Mouse (Mus musculus): Measurements from ENCODE around the gene Msl1. TPM values are rescaled to one million over a fixed set of nuclear protein-coding genes. Genes with fewer than 3 reads are reported as not detected.
"Not testable (repeated sequence)": the region's sequence is repeated elsewhere in the genome, so short reads cannot be mapped to it uniquely, and the experiment has no call there.

The Msl1 gene
- polyA plus RNA-seq, 1 experiment: 123 TPM

DNA sequence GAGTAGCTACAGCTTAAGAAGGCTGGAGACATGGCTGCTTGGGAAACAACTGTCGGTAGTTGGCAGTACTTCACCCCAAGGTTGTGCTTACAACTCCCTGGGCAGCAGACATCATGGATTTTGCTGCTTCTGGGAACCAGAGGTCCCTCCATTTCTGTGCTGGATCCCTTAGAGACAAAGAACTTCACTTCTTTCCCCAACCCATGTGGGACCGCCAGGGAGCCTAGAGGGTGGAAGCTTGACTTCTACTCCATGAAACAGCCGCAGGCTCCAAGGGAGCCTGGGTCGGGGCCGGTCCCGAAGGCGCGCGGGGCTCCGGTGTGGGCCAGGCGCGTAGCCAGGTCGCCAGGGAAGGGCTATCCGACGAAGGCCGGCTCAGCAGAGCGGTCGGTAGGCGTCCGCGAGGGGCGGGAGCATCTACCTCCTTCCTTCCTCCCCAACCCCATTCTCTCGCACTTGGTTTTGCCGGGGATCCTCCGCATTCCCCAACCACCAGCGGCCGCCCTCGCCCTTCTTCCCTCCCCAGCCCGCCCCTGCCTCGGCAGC, 774 bp upstream of the Msl1 start:
- DNase-seq (ENCODE audit: extremely low spot score in 1 of 2, low spot score in 1 of 2): peak in 1 of 2 experiments; percentile 71

DNA sequence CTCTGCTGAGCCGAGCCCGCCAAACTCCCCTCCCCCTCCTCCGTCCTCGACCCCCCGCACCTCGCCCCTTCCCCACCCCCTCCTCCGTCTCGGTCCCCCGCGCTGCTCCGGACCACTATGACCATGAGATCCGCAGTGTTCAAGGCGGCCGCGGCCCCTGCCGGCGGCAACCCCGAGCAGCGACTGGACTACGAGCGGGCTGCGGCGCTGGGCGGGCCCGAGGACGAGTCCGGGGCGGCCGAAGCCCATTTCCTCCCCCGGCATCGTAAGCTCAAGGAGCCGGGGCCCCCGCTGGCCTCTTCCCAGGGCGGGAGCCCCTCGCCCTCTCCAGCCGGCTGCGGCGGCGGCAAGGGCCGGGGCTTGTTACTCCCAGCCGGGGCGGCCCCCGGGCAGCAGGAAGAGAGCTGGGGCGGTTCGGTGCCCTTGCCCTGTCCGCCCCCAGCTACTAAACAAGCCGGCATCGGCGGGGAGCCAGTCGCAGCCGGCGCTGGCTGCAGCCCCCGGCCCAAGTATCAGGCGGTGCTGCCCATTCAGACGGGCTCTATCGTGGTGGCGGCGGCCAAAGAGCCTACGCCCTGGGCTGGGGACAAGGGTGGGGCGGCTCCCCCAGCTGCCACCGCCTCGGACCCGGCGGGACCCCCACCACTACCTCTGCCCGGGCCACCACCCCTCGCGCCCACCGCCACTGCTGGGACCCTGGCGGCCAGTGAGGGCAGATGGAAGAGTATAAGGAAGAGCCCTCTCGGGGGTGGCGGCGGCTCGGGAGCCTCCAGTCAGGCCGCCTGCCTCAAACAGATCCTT, 598 bp downstream of the Msl1 start:
- peak in 1 of 2 experiments; percentile 32 for DNase-seq (ENCODE audit: extremely low spot score in 1 of 2, low spot score in 1 of 2)

GRCm38 (mm10) chr11:98796515-98797216, 1.4 kb downstream of the Msl1 start:
- peak in 1 of 2 experiments; percentile 84 for DNase-seq (ENCODE audit: extremely low spot score in 1 of 2, low spot score in 1 of 2)

- DNase-seq (ENCODE audit: extremely low spot score in 1 of 2, low spot score in 1 of 2): peak in 1 of 2 experiments; percentile 18
Observed at GRCm38 (mm10) chr11:98797306-98797705, 2.0 kb downstream of the Msl1 start.

GRCm38 (mm10) chr11:98797909-98798308, 2.6 kb downstream of the Msl1 start:
- no peak for DNase-seq (ENCODE audit: extremely low spot score in 1 of 2, low spot score in 1 of 2)

DNA sequence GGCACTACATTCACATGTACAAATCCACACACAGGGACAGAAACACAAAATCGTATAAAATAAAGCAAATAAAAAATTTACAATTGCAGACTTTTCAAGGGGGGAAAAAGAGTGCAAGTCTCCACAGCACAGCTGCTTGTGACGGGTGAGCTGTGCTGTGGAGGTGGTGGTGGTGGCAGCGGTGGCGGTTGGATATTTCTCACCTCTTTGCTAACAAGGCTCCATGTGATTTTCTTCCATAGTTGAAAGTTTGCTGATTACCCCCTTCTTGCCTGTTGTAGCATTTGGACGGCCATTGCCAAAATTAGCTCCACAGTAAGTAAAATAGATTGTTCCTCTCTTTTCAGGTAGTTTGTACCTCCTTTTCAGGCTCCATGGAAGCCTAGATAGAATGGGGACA, 9.3 kb downstream of the Msl1 start, which contains the start of gene Casc3:
TSS of gene Casc3 (plus strand) at position 301 of the 400 bp plus-strand sequence.
- DNase-seq (ENCODE audit: extremely low spot score in 1 of 2, low spot score in 1 of 2): no peak

DNA sequence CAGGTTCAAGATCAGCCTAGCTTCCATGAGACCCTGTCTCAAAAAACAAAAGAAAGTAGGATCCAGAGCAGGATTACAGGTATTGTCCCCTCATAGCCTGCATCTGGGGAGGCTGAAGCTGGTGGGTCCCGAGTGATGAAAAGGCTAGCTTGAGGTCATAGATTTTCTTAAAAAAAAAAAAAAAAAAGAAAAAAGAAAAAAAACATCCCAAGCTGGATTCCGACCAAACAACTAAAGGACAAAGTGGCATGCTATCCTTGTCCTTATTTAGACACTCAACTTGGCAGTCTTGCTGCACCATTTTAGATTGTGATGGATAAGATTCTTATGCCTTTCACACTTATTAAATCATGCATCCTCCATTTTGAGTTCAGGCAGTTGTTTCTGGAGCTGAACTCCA, 13.1 kb downstream of the Msl1 start:
- no peak for DNase-seq (ENCODE audit: extremely low spot score in 1 of 2, low spot score in 1 of 2)

GRCm38 (mm10) chr11:98809457-98810290, 14.4 kb downstream of the Msl1 start:
- DNase-seq (ENCODE audit: extremely low spot score in 1 of 2, low spot score in 1 of 2): peak; percentile 98 to 99

- no peak for DNase-seq (ENCODE audit: extremely low spot score in 1 of 2, low spot score in 1 of 2)
Observed at GRCm38 (mm10) chr11:98810686-98811085, 15.4 kb downstream of the Msl1 start.

DNA sequence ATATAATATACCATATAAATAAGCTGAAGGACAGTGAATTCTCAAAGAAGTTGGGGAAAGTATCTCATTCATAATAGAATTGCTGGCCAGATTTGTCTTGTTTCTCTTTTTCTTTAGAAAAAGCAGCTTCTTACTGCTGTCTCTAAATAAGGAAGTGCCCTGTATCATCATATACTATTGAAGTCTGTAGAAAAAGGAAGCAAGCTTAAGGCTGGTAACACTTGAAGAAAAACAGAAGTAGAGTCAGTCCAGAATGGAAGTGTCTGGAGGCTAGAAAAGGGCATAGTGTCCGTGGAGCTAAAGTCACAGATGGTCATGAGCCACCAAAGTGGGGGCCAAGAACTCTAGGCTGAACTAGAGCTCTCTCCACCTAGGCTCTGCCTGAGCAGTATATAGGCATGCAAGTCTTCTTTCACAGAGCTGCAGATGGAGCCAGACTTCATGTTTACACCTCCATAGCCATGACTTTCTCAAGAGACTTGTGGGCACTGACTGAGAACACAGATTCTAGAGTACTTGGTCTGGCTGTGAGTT, 21.5 kb downstream of the Msl1 start:
- DNase-seq (ENCODE audit: extremely low spot score in 1 of 2, low spot score in 1 of 2): no peak

DNA sequence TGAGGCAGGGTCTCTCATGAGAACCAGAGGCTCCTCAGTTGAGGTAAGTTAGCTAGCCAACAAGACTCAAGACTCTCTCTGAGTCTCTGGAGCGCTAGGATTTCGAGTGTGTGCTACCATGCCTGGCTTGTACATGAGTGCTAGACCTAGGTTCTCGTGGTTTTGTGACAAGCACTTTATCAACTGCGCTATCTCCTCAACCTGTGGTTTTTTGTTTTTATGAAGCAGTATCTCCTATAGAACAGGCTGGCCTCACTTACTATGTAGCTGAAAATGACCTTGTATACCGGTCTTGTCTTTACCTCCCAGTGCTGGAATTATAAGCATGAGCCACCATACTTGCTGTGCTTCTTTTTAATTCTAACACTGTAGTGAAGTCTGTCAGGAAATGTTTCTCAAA, 25.7 kb downstream of the Msl1 start:
- DNase-seq (ENCODE audit: extremely low spot score in 1 of 2, low spot score in 1 of 2): no peak

- not testable (repeated sequence) for DNase-seq (ENCODE audit: extremely low spot score in 1 of 2, low spot score in 1 of 2)
Observed at GRCm38 (mm10) chr11:98826071-98826470, 30.8 kb downstream of the Msl1 start.

- DNase-seq (ENCODE audit: extremely low spot score in 1 of 2, low spot score in 1 of 2): no peak
Observed at GRCm38 (mm10) chr11:98827877-98828276, 32.6 kb downstream of the Msl1 start.

DNA sequence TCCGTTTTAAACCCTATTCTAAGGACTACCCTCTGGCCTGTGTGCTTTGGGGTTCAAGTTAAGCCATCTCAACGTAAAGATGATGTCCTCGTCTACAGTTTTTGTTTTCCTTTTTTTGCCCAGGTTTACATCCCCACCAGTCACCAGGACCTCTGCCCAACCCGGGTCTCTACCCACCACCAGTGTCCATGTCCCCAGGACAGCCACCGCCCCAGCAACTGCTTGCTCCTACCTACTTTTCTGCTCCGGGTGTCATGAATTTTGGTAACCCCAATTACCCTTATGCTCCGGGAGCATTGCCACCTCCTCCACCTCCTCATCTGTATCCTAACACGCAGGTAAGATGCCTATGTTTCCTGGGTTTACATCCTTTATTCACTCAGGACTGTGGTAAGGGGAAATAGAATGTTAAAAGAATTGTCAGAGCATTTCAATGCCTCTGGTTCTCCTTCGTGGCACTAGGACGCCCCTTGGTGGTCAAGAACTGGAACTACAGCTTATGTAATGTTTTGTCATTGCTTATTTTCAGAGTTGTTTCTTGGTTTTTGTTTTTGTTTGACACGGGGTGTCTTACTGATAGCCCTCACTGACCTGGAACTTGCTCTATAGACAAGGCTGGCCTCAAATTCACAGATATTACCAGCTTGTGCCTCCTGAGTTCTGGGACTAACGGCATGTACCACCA, 33.9 kb downstream of the Msl1 start:
- DNase-seq (ENCODE audit: extremely low spot score in 1 of 2, low spot score in 1 of 2): peak in 1 of 2 experiments; percentile 62

DNA sequence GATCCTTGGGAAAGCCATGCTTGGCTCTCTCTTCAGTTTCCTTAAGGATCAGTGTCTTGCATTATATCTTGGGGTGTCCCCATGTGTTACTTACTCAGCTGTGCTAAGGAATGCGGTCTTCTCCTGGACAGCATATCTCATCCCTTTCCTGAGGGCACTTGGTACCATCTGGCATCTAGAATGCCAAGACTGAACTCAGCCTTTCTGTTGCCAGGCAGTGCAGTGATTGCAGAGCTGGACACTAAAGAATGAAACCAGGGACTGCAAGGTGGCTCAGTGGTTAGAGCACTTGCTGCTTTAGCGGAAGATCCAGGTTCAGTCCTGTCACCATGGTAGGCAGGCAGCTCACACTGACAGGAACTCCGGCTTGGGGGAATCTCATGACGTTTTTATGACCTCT, 34.6 kb downstream of the Msl1 start:
- DNase-seq (ENCODE audit: extremely low spot score in 1 of 2, low spot score in 1 of 2): no peak

DNA sequence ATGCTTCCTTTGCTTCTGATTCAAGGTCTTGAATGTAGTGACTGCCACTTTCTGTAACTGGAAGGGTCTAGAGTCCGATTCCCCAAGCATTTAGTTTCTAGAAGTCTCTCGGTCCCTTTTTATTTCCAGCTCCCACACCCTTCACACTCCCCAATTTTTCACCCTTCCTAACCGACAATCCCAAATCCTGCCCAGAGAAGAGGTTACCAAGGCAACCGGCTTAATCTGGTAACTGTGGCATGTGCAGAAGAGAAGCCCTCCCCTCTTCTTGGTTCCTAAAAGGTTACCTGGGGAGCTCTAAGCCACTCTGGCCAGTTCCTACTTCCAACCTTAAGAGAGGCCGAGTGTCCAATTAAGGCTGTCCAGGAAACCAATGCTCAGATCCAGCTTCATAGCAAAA, 40.0 kb downstream of the Msl1 start:
- DNase-seq (ENCODE audit: extremely low spot score in 1 of 2, low spot score in 1 of 2): peak in 1 of 2 experiments; percentile 54

DNA sequence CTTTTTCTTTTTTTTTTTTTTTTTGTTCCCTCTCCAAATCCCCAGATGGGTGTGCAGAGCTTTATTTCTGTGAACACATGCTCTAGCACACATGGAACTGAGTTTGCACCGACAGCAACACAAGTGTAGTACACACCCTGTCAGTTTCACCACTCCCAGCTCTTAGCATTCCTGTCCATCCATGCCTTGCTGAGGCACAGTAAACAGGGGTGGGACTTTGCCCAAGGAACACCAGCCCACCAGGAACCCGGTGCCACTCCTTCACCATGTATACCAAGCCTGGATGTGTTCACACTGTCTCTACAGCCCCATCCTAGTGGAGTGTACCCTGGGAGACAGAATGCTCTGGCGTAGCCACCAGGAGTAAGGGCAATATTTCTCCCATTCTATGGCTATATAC, 40.4 kb downstream of the Msl1 start:
- no peak for DNase-seq (ENCODE audit: extremely low spot score in 1 of 2, low spot score in 1 of 2)

GRCm38 (mm10) chr11:98836128-98836527, 40.8 kb downstream of the Msl1 start:
- DNase-seq (ENCODE audit: extremely low spot score in 1 of 2, low spot score in 1 of 2): no peak

DNA sequence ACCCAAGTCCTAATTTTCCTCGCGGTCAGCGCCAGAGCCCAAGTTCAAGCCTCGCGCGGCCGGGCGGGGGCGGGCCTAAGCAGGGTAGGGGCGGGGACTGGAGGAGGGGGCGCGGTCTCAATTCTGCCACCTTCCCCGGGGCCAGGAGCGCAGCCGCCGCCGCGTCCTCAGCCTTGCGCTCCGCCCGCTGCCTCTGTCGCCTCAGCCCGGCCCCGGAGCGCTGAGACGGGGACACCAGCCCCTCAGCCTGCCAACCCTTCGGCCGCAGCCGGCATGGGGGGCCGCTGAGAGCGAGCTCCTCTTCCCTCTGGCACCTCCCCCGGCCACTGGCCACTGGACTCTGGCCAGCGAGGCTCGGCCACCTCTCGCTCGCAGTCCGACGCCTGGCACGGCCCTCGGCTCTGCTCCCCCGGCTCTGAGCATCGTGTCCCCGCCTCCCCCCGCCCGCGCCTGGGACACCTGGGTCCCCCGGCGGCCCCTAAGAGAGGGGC, 41.4 kb downstream of the Msl1 start, which contains the start of gene Rapgefl1:
TSS of gene Rapgefl1 (plus strand) at position 135 of the 491 bp plus-strand sequence.
- DNase-seq (ENCODE audit: extremely low spot score in 1 of 2, low spot score in 1 of 2): peak; percentile 61 to 79

Measured in frontal cortex, adult 2 months (tissue).